Mouse (Mus musculus) E14TG2a.4 (cell line): Measurements from ENCODE around the gene Gpr101.

Experiments
- H3K27me3 ChIP-seq: 2 replicates; pipeline ENCODE4 v1.6.1; 2014; ENCODE audit warnings: low read length, control low read depth; ENCODE audit not compliant: insufficient read depth
- H3K36me3 ChIP-seq: 2 replicates; pipeline ENCODE4 v1.6.1; 2014; ENCODE audit warnings: low read length, control low read depth; ENCODE audit not compliant: insufficient read depth
- H3K4me1 ChIP-seq: replicated peaks from 2 replicates; pipeline ENCODE4 v1.6.1; 2014; ENCODE audit warnings: low read depth, low read length, control low read depth
- H3K4me3 ChIP-seq: replicated peaks from 2 replicates; pipeline ENCODE4 v1.5.1; 2014; ENCODE audit warnings: mild to moderate bottlenecking, low read length
- H3K9me3 ChIP-seq: 2 replicates; pipeline ENCODE4 v1.6.1; 2014; ENCODE audit warnings: low read length, control low read depth
- CTCF ChIP-seq: conservative IDR thresholded peaks from 2 replicates; pipeline ENCODE4 v1.5.1; 2014; ENCODE audit warnings: low read length
- NANOG ChIP-seq: IDR thresholded peaks from 2 replicates; pipeline ENCODE4 v1.6.1; 2014; ENCODE audit warnings: borderline replicate concordance, low read length, mixed read lengths
- POU5F1 ChIP-seq: IDR thresholded peaks from 2 replicates; pipeline ENCODE4 v1.6.1; 2014; ENCODE audit warnings: low read length, borderline replicate concordance

Gpr101 gene

DNA sequence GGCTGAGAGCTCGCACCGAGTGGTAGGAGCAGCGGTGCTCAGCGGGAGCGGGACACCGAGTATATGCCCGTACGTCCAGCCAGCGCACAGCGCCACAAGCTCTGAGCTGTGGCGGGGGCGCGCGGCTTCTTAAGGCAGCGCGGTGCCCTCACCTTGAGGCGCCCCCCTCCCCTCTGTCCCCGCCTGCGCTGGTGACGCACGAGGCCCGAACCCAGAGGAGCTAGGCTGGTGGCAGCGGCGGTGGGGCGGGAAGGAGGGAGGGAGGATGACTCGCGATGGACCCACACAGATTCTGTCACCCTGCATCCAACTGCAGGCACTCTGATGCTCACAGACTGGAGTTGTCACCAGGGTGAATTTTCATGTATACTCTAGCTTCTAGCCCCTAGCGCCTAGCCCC is at the start of gene Gpr101:
TSS of gene Gpr101 (minus strand) at position 124 of the 400 bp plus-strand sequence.
- Histone ChIP-seq H3K4me3 (peak within 1 kb of the TSS; percentile 70), H3K36me3 (no peaks in the 10 kb centered on the region), H3K4me1 (no peaks in the 10 kb centered on the region), H3K9me3 (no peaks in the 10 kb centered on the region), H3K27me3 (peaks cover 43% of the 10 kb centered on the region)
- TF ChIP-seq CTCF, result no peak
- no peak for TF ChIP-seq POU5F1
- no peak for TF ChIP-seq NANOG

DNA sequence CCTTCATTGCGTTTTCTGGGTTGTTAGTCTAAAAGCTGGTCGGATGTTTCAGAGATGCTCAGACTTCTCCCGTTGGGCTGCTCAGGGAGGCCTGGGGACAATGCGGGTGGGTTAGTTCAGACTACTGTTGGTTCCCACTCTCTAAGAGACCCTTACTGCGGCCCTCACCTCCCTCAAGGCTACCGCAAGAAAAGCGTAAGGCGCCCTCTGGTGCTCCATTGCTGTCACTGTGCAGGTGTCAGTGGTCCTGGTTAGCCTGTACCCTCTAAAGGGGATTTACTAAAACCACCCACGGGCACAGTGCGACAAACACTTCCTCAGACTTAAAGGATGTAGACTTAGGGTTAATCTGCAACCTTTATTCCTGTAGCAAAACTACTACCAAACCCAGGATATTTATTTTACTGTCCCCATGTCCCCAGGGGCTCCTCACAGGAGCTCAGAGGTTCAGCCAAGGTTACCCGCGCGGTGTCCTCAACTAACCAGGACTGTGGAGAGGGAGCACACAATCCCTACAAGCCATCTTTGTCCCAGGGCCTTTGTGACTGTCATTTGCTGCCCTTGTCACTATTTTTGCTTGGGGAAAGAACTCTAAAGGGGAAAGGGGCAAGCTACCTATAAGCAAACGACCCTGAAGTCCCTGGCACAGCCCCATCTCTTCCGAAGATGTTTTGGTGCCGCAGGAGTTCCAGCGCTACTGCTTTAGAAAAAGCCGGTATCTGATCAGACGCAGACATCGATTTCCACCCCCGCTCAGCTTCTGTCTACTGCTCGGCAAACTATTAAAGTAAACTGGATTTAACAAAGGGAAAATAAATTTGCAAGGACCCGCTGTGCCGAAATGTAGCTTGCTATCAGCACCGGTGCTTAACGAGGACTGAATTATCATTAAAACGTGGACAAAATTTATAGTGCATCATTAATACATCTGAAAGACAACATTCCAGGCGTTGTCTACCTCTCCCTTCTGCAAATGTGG is 17.8 kb upstream of the Gpr101 start:
- no peaks in the 10 kb centered on the region for H3K36me3 ChIP-seq
- H3K4me1 ChIP-seq, result no peaks in the 10 kb centered on the region; the same call in 1 of the 2 replicates
- no peaks in the 10 kb centered on the region for H3K27me3 ChIP-seq
- H3K9me3 ChIP-seq, result no peaks in the 10 kb centered on the region
- TF ChIP-seq CTCF (peak; percentile 18; the same call in 1 of the 2 replicates), NANOG (no peak)
- 0 out of 2 replicates have a peak overlapping the region, but pooled peaks have one; percentile 7 for H3K4me3 ChIP-seq

DNA sequence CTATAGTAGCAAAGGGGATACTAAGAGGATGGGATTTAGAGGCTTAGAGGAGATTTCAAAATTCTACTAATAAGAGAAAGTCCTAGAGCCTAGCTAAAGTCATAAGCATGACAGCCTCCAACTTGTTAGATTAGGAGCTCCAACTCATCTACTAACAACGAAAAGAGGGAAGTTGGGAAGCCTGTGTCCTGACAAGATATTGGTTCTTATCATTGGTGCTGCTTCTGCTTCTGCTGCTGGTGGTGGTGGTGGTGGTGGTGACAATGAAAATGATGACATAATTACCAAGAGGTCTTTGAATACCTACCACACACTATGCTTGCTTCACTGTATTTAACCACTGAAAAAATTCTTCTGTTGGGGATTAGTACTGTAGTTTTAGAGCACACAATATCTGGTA is 2.7 kb upstream of the Gpr101 start:
- Histone ChIP-seq H3K4me3 (no peak overlapping the region), H3K27me3 (peaks cover 40% of the 10 kb centered on the region), H3K4me1 (no peaks in the 10 kb centered on the region), H3K9me3 (no peaks in the 10 kb centered on the region), H3K36me3 (no peaks in the 10 kb centered on the region)
- no peak for TF ChIP-seq CTCF
- TF ChIP-seq POU5F1, result no peak
- TF ChIP-seq NANOG, result no peak
